Mouse (Mus musculus) skeletal muscle tissue, adult 2 months (tissue): ENCODE measurements around the gene Rpl31.
A peak's percentile ranks its signal among the peaks of the same experiment; 100 is the strongest.

Source experiments
- DNase-seq: peaks from one replicate; pipeline ENCODE4 v3.0.0-alpha.2; 2012; ENCODE audit warnings: low read depth, low spot score

Gene Rpl31

DNA sequence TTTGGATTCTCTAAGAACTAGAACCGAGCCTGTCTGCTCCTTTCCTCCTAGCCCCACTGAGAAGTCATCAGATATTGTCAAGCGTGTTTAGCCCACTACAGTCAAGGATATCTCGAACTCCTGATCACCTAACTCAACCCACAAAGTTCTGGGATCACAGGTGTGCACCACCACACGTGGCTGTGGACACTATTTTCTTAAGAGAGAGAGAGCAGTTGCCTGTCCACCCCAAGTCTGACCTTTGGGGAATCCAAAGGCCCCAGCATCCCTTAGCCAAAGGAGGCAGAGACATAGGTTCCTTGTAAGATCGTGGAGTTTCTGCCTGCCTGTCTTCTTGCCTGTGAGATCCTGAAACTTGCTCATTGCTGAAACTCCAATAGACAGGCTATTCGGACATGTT is 597 bp upstream of the Rpl31 start:
- DNase-seq, result no peak

DNA sequence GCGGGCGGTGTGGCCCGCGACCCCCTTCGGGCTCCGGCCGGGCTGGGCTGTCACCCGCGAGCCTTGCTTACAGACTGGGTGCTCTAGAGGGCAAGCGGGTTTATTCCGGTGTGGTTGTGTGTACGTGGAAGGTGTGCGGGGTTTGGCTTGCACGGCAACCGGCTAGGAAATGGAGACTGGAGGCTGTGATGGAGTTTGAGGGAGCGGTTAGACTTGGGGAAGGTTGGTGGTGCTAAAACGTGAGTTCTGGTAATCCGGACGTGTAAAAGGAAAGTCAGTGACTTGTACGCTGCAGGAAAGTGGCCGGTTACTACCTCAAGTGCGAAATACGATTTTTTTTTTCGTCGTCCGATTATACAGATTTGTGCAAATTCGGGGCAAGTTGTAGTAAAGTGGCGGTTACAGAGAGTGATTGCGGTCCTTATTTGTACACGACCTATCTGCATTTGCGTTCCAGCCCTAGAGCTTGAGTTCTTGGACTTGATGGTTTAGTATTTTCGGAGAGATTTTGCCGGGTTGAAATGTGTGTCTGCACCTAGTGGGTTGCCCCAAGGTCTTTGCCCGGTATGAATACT is 712 bp downstream of the Rpl31 start:
- no peak for DNase-seq

- no peak for DNase-seq
These were observed 2.8 kb downstream of the Rpl31 start for GRCm38 (mm10) chr1:39370431-39370830.

- DNase-seq, result no peak
These were observed 4.7 kb downstream of the Rpl31 start for GRCm38 (mm10) chr1:39372220-39372843.

GRCm38 (mm10) chr1:39373378-39373777 is 5.7 kb downstream of the Rpl31 start:
- DNase-seq, result no peak

DNA sequence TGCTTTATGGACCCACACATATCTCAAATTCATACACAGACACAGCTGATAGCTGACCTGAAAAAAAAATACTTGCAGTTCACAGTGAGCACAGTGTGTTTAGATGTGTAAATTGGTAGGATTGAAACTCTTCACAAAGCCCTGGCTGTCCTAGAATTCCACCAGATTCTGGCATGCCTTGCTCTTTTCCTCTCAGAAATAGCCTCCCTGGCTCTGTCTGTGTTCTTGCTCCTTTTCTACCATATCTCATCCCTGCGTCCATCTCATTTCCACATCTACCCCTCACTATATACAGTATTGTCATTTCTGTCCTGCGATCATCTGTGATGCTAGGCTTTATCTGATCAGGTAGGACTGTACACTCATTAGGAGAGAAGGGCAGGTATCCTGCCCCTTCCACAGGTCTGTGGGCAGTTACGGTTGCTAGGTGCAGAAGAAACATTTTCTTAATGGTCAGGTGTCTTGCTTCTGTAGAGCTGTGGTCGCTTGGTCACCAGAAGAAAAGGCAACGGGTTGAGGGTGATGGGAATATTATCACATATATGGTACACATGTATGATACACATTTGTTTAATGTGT is 6.7 kb downstream of the Rpl31 start:
- no peak for DNase-seq

DNA sequence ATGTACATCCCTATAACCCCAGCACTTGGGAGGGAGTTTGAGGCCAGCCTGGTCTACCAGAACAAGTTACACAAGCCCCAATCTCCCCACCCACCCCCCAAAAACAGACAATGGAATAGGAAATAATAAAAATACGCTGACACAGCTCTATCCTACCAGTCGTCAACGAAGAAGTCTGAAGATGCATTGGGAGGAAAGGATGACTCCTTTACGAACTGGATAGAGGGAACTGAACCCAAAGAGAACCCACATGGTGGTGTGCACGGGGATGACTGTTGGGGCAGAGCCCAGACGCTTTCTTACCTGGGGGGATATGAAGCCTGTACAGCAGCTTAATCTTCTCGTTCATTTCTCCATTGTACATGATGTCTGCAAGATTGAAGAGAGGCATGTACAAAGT is 8.5 kb downstream of the Rpl31 start:
- no peak for DNase-seq

GRCm38 (mm10) chr1:39376726-39377240 is 9.1 kb downstream of the Rpl31 start:
- no peak for DNase-seq

- DNase-seq, result no peak
These were observed 10.9 kb downstream of the Rpl31 start for GRCm38 (mm10) chr1:39378540-39378939.

GRCm38 (mm10) chr1:39379021-39379420 is 11.4 kb downstream of the Rpl31 start:
- no peak for DNase-seq

GRCm38 (mm10) chr1:39381017-39381416 is 13.4 kb downstream of the Rpl31 start:
- no peak for DNase-seq

- no peak for DNase-seq
These were observed 17.3 kb downstream of the Rpl31 start for GRCm38 (mm10) chr1:39384914-39385313.

DNA sequence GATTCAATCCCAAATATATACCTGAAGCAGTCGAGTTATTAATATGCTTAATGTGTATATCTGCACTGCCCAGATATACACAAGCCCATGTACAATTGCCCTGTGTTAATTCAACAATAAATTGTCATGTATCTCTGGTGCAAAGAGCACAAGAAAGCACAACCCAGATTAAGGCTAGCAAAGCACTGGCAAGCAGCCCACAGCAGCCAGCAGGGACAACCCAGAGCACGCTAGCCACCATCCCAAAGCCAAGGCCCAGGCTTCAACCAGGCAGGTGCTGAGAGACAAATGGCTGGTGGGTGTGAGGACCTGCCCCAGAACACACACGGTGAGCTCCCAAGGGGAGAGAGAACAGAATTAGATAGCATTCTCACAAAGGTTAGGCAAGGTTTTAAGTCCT is 18.8 kb downstream of the Rpl31 start:
- no peak for DNase-seq

- peak; percentile 53 for DNase-seq
These were observed 19.9 kb downstream of the Rpl31 start for GRCm38 (mm10) chr1:39387497-39387896.

DNA sequence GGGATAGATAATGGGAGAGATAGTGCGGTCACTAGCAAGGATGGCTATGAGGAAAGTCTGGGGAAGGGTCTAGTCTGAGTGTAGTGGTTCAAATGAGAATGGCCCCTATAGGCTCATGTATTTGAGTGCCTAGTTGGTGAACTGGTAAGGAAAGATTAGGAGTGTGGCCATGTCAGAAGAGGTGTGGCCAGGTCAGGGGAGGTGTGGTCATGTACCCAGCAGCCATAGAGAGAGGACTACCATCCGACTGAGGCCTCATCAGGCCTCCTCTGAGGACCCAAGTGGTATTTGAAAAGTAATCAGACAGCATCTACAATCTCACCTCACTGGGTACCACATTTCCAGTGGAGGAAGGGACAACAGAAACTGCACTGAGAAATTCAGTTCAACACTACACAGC is 20.5 kb downstream of the Rpl31 start:
- no peak for DNase-seq

GRCm38 (mm10) chr1:39389338-39389737 is 21.7 kb downstream of the Rpl31 start:
- no peak for DNase-seq

GRCm38 (mm10) chr1:39391652-39392051 is 24.0 kb downstream of the Rpl31 start:
- no peak for DNase-seq

GRCm38 (mm10) chr1:39392189-39392588 is 24.5 kb downstream of the Rpl31 start:
- DNase-seq, result peak; percentile 46

- no peak for DNase-seq
These were observed 25.7 kb downstream of the Rpl31 start for GRCm38 (mm10) chr1:39393217-39393867.

GRCm38 (mm10) chr1:39394096-39394495 is 26.5 kb downstream of the Rpl31 start:
- DNase-seq, result peak; percentile 58

GRCm38 (mm10) chr1:39394650-39395049 is 27.0 kb downstream of the Rpl31 start:
- no peak for DNase-seq

- no peak for DNase-seq
These were observed 28.7 kb downstream of the Rpl31 start for GRCm38 (mm10) chr1:39396347-39396746.

GRCm38 (mm10) chr1:39398284-39398683 is 30.6 kb downstream of the Rpl31 start:
- no peak for DNase-seq
